ENCODE assay signal across 10 mouse cellular contexts in the genomic region with DNA sequence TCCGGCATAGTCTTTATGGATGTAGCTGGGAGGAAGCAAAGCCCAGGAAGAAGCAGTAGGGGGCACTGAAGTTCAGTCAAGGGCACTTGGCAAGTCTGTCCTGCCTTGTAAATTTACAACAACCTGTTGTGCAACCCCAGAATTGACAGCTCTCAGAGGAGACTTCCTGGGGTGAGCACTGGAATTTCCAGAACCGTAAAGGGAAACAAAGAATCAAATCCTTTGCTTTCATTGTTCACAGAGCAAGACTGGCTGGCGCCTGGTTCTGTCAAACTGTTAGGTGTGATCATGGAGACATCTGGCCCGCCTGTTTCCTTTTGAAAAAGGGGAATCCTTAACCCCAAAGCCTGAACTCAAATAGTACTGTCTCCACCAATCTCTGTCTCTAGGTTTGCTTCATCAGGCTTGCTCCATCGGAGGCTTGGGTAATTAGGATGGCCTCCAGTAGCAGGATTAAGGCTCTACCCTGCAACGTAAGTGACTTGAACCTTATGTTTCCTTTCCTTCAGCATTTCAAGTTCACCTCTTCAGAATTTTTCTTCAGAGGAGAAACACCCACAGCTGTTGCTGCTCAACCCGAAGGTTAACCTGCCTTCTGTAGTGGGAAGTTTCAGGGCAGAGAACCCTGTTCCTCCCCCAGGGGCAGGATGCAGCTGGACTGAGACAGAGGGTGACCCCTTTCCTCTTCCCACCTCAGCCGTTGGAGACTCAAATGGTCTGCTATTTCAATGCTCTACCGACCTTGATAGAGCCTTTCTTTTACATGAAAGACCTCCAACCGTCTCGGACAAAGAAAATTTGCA. TPM values are rescaled to one million over a fixed set of nuclear protein-coding genes. Genes with fewer than 3 reads are reported as not detected.
A peak's percentile ranks its signal among the peaks of the same experiment; 100 is the strongest.
DNase-seq lines count a peak whose midpoint lies in the region; ATAC-seq lines count a peak whose summit lies in the region.
"Had no signal": no experiment of that assay in that cellular context is flagged by ENCODE, and none has a peak within 500 bp of the region (broad histone marks: within the 10 kb centered on the region; RNA-seq: fewer than 3 reads in every experiment).

No protein-coding gene starts in this region.

- no peaks in the 10 kb centered on the region for H3K9me3 ChIP-seq in kidney, embryonic 14.5 days (ENCODE audit: control insufficient read depth, low read length)
- H3K9me3 ChIP-seq: megakaryocyte, embryonic 14.5 days had no signal

- 0 out of 2 replicates have a peak, but pooled peaks cover 8% of the 10 kb centered on the region for H3K4me1 ChIP-seq in kidney, embryonic 14.5 days (ENCODE audit: control insufficient read depth, insufficient read depth, low read length)
- H3K4me1 ChIP-seq: megakaryocyte, embryonic 14.5 days had no signal

- H3K4me3 ChIP-seq in kidney, embryonic 14.5 days (ENCODE audit: low read length) = no peak overlapping the region
- H3K4me3 ChIP-seq: megakaryocyte, embryonic 14.5 days had no signal

- ATAC-seq in kidney, embryonic 14.5 days (ENCODE audit: low FRiP score, low TSS enrichment) = peak; percentile 40

- WGBS in kidney, embryonic 14.5 days = 20% methylated on average over 11 of the region's 11 CpGs

- H3K27ac ChIP-seq in kidney, embryonic 14.5 days (ENCODE audit: low read depth, low read length) = peak overlapping the region; percentile 63; the same call in 1 of the 2 replicates

- H3K9ac ChIP-seq in kidney, embryonic 14.5 days (ENCODE audit: low read depth, low read length) = no peak overlapping the region

- H3K36me3 ChIP-seq in kidney, embryonic 14.5 days (ENCODE audit: control insufficient read depth, insufficient read depth, low read length) = no peaks in the 10 kb centered on the region

- H3K27me3 ChIP-seq in kidney, embryonic 14.5 days (ENCODE audit: control insufficient read depth, insufficient read depth, low read length) = no peaks in the 10 kb centered on the region

- intact Hi-C loops in gastrocnemius, postnatal 14 days (cut with DNase I; ENCODE audit: low total_unique reads) = loop anchor here (10.0 kb wide), 1 partner anchor 74 kb away; no protein-coding TSS in a partner anchor

- peak; percentile 66 for DNase-seq in gastrocnemius, adult 18-20 months (ENCODE audit: low spot score)
- no peak for DNase-seq in gastrocnemius, postnatal 4 days (ENCODE audit: low spot score in 2 of 2)
- peak; percentile 80 for DNase-seq in NIH3T3 (ENCODE audit: low read depth)
- DNase-seq in gastrocnemius, postnatal 14 days = peak; percentile 25
- peak; percentile 92 for DNase-seq in lung, postnatal 36 days
- DNase-seq in cerebellum, postnatal 10 days = no peak
- DNase-seq in MN1 (ENCODE audit: low spot score) = no peak

- no peak overlapping the region for H3K4me2 ChIP-seq in kidney, embryonic 14.5 days (replicated peaks; ENCODE audit: low read depth, low read length)

RNA-seq across cellular contexts. Expression of a gene that starts 46.5 kb away (rescaled TPM):
- total RNA-seq in gastrocnemius, adult 18-20 months (2021) = 1 to 10 TPM; 2.6 to 2.8 TPM
- 1 to 10 TPM; 4.3 to 4.8 TPM for total RNA-seq in gastrocnemius, postnatal 4 days (2021)
- 1 to 10 TPM; 5.1 to 7.6 TPM for total RNA-seq in gastrocnemius, postnatal 14 days (2021)
- polyA plus RNA-seq in kidney, embryonic 14.5 days (2014; fragmentation: Nextera tagmentation; extraction: Ambion mirVana) = 0.10 and 0.38 TPM in 2 replicates
- polyA plus RNA-seq: C2C12 had no signal

Comparison
In these comparisons a context has a peak if more than half of its experiments do, and no peak if none do; other contexts are left out.
1. DNase-seq: peak in gastrocnemius, adult 18-20 months (single experiment), NIH3T3 (single experiment), gastrocnemius, postnatal 14 days (single experiment) and lung, postnatal 36 days (single experiment); none in gastrocnemius, postnatal 4 days (0 of 2), cerebellum, postnatal 10 days (0 of 2) and MN1 (single experiment).